Mouse (Mus musculus) E14TG2a.4 (cell line): ENCODE data around the gene Gpsm1.

Experiments used
- CTCF ChIP-seq: conservative IDR thresholded peaks from 2 replicates; pipeline ENCODE4 v1.5.1; 2014; ENCODE audit warnings: low read length
- POU5F1 ChIP-seq: IDR thresholded peaks from 2 replicates; pipeline ENCODE4 v1.6.1; 2014; ENCODE audit warnings: low read length, borderline replicate concordance

DNA sequence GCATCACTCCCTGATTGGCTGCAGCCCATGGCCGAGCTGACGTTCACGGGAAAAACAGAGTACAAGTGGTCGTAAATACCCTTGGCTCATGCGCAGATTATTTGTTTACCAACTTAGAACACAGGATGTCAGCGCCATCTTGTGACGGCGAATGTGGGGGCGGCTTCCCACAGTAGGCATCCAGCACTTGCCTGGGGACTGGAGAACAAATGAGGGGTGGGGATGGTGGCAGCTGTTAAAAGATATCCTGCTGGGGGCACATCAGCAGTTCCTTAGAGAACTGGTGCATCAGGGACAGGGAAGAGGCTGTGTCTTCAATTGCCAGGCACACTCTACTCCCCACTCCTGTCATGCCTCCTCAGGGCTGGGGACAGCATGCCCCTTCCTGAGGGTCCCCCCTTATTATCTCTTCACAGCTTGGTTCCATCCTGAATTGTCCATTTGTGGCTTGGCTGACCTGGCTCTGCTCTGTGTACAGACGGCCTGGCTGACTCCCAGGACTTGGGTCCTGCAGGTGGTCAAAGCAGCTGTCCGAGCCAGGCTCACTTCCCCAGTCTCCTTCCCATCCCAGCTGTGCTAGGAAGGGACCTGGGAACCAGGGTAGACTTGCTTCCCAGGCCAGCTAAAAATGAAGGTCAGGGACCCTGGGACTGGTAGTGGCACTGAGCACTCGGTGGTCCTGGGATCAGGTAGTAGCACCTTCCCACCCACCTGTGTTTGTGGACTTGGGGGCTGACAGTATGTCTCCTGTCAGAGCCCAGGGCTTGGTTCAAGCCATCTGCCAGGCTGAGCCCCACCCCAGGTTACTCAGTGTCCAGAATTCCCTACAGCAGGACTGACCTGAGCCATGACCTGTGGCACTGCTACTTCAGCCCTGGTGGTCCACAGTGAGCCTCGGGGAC is 23.2 kb downstream of the Gpsm1 start:
- TF ChIP-seq POU5F1 (no peak), CTCF (no peak)
